Mouse (Mus musculus) embryonic stem cell, embryonic (primary cell): ENCODE data around the gene Fgfr2.
"Not testable (repeated sequence)": the region's sequence is repeated elsewhere in the genome, so short reads cannot be mapped to it uniquely, and the experiment has no call there.

Source experiments
- CTCF ChIA-PET, 4 experiments: fragments of 300-600 bp in 2 of 4; fragments of 350-600 bp in 2 of 4; sonication (Branson Sonifier 250); formaldehyde crosslinking; loops; one replicate each; lab custom pipeline; 2022; ENCODE audit warnings: inconsistent platforms in 2 of 4; lab: Charles Lee
- POLR2A ChIA-PET, 4 experiments: fragments of 300-600 bp in 2 of 4; fragments of 350-600 bp in 2 of 4; sonication (Branson Sonifier 250); formaldehyde crosslinking; loops; one replicate each; lab custom pipeline; 2022; ENCODE audit warnings: antibody characterized with exemption in 4 of 4, inconsistent platforms in 1 of 4; lab: Charles Lee

Fgfr2 gene

DNA sequence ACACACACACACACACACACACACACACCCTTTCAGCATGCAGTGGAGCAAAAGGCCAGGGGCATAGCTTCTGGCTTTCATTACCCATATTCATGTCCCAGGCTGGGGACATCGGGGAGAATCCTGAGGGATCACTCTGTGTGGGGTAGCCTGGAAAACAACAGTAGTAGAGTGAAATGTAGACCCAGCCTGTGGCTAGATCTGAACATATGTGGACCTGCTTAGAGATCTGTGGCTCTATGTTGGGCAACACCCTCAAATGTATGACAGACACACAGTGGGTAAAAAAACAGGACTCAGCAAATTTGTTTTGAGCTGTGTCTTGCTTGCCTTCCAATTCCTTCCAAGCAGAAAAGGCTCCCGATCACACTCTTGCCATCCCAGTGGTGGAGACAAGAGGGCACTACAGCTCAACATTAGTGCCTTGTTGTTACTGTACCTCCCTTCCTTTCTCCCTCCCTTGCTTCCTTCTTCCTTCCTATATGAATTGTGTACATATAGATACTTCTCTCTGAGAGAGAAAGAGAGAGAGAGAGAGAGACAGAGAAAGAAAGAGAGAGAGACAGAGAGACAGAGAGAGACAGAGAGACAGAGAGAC lies 2000.8 kb downstream of the Fgfr2 start:
- POLR2A ChIA-PET, result no interaction called here
- CTCF ChIA-PET, result interaction anchor here (0.6 to 3.2 kb wide), 4 partner anchors 10 to 19 kb away, joined by 4 to 10 read pairs (median 7); no protein-coding TSS in a partner anchor

- CTCF ChIA-PET, result no interaction called here
- POLR2A ChIA-PET, result no interaction called here
These were observed 2008.7 kb downstream of the Fgfr2 start for GRCm38 (mm10) chr7:131114434-131114833.

- CTCF ChIA-PET, result no interaction called here
- POLR2A ChIA-PET, result no interaction called here
These were observed 2009.5 kb downstream of the Fgfr2 start for GRCm38 (mm10) chr7:131113676-131114075.

- ChIA-PET CTCF (interaction anchor here (0.6 to 1.5 kb wide), 22 partner anchors 9 to 1104 kb away, joined by 3 to 15 read pairs (median 4); no protein-coding TSS in a partner anchor), POLR2A (interaction anchor here in 3 of 4 experiments (0.6 to 1.1 kb wide), 3 partner anchors 9 to 335 kb away, joined by 3 to 6 read pairs (median 4); no protein-coding TSS in a partner anchor)
These were observed 2010.7 kb downstream of the Fgfr2 start for GRCm38 (mm10) chr7:131112486-131112885.

DNA sequence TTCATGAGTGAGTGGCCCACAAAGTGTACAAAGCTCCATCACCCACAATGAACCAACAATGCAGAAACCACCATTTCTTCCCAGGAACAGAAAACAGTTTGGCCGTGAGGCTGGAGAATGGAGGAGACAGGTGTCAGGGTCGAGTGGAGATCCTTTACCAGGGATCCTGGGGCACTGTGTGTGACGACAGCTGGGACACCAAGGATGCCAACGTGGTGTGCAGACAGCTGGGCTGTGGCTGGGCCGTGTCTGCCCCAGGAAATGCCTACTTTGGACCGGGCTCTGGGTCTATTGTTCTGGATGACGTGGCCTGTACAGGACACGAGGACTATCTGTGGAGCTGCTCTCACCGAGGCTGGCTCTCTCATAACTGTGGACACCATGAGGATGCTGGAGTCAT lies 2040.7 kb downstream of the Fgfr2 start:
- CTCF ChIA-PET, result not testable (repeated sequence)

DNA sequence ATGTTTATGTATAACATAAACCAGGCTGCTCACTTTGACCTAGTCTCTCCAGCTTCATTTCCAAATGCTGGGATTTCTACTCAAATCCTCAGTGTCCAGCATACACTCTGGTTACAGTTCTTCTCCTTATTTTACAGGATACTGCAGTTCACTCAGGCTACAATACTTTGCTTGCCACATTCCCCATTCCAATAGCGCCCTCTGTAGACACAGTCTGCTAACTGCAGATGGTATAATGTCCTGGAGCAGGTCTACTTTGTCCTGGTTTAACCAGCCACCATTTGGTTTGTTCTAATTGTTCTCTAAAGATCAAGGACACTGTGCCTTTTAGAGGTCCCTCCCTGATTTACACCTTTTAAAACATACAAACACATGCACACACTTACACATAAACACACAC lies 2047.2 kb downstream of the Fgfr2 start:
- CTCF ChIA-PET, result interaction anchor here in 1 of 4 experiments (1.5 kb wide), 1 partner anchor 21 kb away, joined by 4 read pairs; no protein-coding TSS in a partner anchor
- POLR2A ChIA-PET, result interaction anchor here in 1 of 4 experiments (0.7 kb wide), 1 partner anchor 208 kb away, joined by 3 read pairs; no protein-coding TSS in a partner anchor

More for the DNA sequence above, 2040.7 kb downstream of the Fgfr2 start:
- POLR2A ChIA-PET, result not testable (repeated sequence)

DNA sequence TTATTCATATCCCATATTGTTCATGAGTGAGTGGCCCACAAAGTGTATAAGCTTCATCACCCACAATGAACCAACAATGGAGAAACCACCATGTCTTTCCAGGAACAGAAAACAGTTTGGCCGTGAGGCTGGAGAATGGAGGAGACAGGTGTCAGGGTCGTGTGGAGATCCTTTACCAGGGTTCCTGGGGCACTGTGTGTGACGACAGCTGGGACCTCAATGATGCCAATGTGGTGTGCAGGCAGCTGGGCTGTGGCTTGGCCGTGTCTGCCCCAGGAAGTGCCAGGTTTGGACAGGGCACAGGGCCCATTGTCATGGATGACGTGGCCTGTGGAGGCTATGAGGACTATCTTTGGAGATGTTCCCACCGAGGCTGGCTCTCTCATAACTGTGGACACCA lies 2049.1 kb downstream of the Fgfr2 start:
- POLR2A ChIA-PET, result not testable (repeated sequence)
- CTCF ChIA-PET, result interaction anchor here in 2 of 4 experiments (0.6 to 1.1 kb wide), 2 partner anchors 38 to 312 kb away, joined by 3 to 6 read pairs; no protein-coding TSS in a partner anchor

DNA sequence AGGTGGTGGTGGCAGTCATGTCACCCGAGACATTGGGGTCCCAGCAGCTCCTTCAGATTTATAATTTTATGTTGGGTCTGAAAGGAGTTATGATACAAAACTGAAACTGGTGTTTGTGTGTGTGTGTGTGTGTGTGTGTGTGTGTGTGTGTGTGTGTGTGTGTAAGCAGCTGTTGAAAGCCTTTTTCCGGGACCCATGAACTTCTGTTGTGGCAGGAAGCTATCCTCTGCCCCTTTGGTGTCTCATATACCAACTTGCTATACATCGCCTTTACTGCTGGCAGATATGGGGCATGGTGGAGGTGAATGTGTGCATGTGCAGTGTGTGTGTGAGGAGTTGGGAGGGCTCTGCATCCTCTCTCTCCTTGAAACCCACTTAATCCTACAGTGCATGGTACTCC lies 2049.7 kb downstream of the Fgfr2 start:
- POLR2A ChIA-PET, result not testable (repeated sequence)
- CTCF ChIA-PET, result interaction anchor here in 3 of 4 experiments (0.6 to 1.1 kb wide), 4 partner anchors 19 to 1786 kb away, joined by 3 to 6 read pairs (median 3); no protein-coding TSS in a partner anchor

- CTCF ChIA-PET, result interaction anchor here in 1 of 4 experiments (2.0 kb wide), 1 partner anchor 13 kb away, joined by 6 read pairs; no protein-coding TSS in a partner anchor
- POLR2A ChIA-PET, result not testable (repeated sequence)
These were observed 2055.0 kb downstream of the Fgfr2 start for GRCm38 (mm10) chr7:131068191-131068590.

DNA sequence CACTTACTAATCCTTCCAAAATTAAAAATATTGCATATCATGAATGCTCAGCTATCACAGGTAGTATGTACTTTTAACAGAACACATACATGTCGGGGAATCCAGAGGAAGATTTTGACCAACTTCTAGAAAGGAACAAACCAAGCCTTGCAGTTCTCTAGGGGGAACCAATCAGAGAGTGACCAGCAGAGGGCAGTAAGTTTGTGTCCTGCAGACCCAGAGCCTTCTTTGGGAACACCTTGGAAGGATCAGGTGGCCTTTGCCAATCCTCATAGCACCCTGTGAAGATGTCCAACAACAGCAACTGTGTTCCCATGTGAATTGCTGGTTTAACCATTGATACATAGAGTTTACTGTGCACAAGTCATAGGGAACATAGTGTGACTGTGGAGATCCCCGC lies 2060.6 kb downstream of the Fgfr2 start:
- POLR2A ChIA-PET, result no interaction called here
- CTCF ChIA-PET, result interaction anchor here (0.6 to 1.8 kb wide), 4 partner anchors 8 to 267 kb away, joined by 3 to 5 read pairs (median 4); partner anchors contain the start of gene Fam24b (in 1 of the 4)

GRCm38 (mm10) chr7:131059808-131060207 lies 2063.3 kb downstream of the Fgfr2 start:
- CTCF ChIA-PET, POLR2A ChIA-PET: not testable (repeated sequence)

DNA sequence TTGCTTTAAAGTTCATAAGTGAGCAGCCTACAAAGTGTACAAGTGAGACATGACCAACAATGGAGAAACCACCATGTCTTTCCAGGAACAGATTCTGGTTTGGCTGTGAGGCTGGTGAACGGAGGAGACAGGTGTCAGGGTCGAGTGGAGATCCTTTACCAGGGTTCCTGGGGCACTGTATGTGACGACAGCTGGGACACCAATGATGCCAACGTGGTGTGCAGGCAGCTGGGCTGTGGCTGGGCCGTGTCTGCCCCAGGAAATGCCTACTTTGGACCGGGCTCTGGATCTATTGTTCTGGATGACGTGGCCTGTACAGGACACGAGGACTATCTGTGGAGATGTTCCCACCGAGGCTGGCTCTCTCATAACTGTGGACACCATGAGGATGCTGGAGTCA lies 2065.2 kb downstream of the Fgfr2 start:
- CTCF ChIA-PET, POLR2A ChIA-PET: not testable (repeated sequence)

DNA sequence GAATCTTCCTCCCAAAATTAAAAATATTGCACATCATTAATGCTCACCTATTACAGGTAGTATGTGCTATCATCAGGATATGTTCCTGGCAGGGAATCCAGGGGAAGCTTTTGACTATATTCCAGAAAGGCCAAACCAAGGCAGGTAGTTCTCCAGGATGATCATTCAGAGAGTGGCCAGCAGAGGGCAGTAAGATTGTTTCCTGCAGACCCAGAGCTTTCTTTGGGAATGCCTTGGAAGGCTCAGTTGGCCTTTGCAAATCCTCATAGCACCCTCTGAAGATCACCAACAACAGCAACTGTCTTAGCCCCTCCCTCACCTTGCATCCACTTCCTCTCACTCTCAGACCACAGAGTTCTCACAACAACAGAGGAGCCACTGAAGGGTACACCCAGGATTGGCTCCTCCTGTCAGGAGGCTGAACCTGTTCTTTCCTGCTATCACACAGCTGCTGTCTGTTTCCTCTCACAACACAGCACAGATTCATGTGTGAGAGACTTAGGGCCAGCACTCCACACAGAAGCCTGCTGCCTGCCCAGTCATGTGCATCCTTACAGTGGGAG lies 2068.3 kb downstream of the Fgfr2 start:
- ChIA-PET POLR2A (no interaction called here), CTCF (interaction anchor here (0.5 to 1.7 kb wide), 18 partner anchors 8 to 1128 kb away, joined by 3 to 9 read pairs (median 3); partner anchors contain the start of gene Fam24b (in 1 of the 4))

DNA sequence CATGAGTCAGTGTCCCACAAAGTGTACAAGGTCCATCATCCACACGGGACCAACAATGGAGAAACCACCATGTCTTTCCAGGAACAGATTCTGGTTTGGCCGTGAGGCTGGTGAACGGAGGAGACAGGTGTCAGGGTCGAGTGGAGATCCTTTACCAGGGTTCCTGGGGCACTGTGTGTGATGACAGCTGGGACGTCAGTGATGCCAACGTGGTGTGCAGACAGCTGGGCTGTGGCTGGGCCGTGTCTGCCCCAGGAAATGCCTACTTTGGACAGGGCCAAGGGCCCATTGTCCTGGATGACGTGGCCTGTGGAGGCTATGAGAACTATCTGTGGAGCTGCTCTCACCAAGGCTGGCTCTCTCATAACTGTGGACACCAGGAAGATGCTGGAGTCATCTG lies 2073.3 kb downstream of the Fgfr2 start:
- CTCF ChIA-PET, result not testable (repeated sequence)

DNA sequence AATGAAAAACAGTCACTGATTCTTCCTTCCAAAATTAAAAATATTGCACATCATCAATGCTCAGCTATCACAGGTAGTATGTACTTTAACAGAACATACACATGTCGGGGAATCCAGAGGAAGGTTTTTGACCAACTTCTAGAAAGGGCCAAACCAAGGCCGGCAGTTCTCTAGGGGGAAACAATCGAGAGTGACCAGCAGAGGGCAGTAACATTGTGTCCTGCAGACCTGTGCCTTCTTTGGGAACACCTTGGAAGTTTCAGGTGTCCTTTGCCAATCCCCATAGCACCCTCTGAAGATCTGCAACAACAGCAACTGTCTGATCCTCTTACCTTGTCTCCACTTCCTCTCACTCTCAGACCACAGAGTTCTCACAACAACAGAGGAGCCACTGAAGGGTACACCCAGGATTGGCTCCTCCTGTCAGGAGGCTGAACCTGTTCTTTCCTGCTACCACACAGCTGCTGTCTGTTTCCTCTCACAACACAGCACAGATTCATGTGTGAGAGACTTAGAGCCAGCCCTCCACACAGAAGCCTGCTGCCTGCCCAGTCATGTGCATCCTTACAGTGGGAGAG lies 2077.8 kb downstream of the Fgfr2 start:
- CTCF ChIA-PET, result not testable (repeated sequence)

More for the DNA sequence above, 2073.3 kb downstream of the Fgfr2 start:
- POLR2A ChIA-PET, result not testable (repeated sequence)

GRCm38 (mm10) chr7:131042657-131043056 lies 2080.5 kb downstream of the Fgfr2 start:
- CTCF ChIA-PET, result interaction anchor here (0.5 to 1.2 kb wide), 11 partner anchors 9 to 840 kb away, joined by 3 to 7 read pairs (median 3); no protein-coding TSS in a partner anchor
- POLR2A ChIA-PET, result interaction anchor here in 1 of 4 experiments (0.6 to 1.0 kb wide), 2 partner anchors 52 to 96 kb away, joined by 3 read pairs; no protein-coding TSS in a partner anchor

More for the DNA sequence above, 2077.8 kb downstream of the Fgfr2 start:
- POLR2A ChIA-PET, result interaction anchor here in 1 of 4 experiments (0.6 kb wide), 1 partner anchor 696 kb away, joined by 3 read pairs; no protein-coding TSS in a partner anchor

- CTCF ChIA-PET, result interaction anchor here in 3 of 4 experiments (0.6 to 1.0 kb wide), 3 partner anchors 10 to 81 kb away, joined by 3 to 8 read pairs (median 4); no protein-coding TSS in a partner anchor
- POLR2A ChIA-PET, result not testable (repeated sequence)
These were observed 2082.4 kb downstream of the Fgfr2 start for GRCm38 (mm10) chr7:131040760-131041159.

GRCm38 (mm10) chr7:131037083-131037482 lies 2086.1 kb downstream of the Fgfr2 start:
- ChIA-PET CTCF (no interaction called here), POLR2A (no interaction called here)

- CTCF ChIA-PET, result interaction anchor here in 1 of 4 experiments (0.6 kb wide), 1 partner anchor 18 kb away, joined by 5 read pairs; no protein-coding TSS in a partner anchor
These were observed 2086.8 kb downstream of the Fgfr2 start for GRCm38 (mm10) chr7:131036396-131036795.

More at GRCm38 (mm10) chr7:131036396-131036795, 2086.8 kb downstream of the Fgfr2 start:
- POLR2A ChIA-PET, result no interaction called here
